Mouse (Mus musculus) intestine, embryonic 16.5 days (tissue): Measurements from ENCODE around the gene Mbtd1. TPM values are rescaled to one million over a fixed set of nuclear protein-coding genes. Genes with fewer than 3 reads are reported as not detected.

Source experiments
- ATAC-seq: fragments of 200-750 bp; cut with Nextera tagmentation; 2 replicates; pipeline ENCODE4 v1.8.0; 2017; ENCODE audit warnings: moderate TSS enrichment, moderate library complexity
- H3K27ac ChIP-seq: fragments of 300-500 bp; sonication (generic); 2 replicates; pipeline ENCODE4 v1.5.1; 2014; ENCODE audit warnings: mild to moderate bottlenecking, low read length
- H3K27me3 ChIP-seq: fragments of 300-500 bp; sonication (generic); replicated peaks from 2 replicates; pipeline ENCODE4 v1.6.1; 2014; ENCODE audit warnings: low read length, control low read depth, mixed read lengths; ENCODE audit not compliant: control insufficient read depth, insufficient read depth
- H3K36me3 ChIP-seq: fragments of 300-500 bp; sonication (generic); 2 replicates; pipeline ENCODE4 v1.6.1; 2014; ENCODE audit warnings: low read length, control low read depth; ENCODE audit not compliant: control insufficient read depth, insufficient read depth
- H3K4me1 ChIP-seq: fragments of 300-500 bp; sonication (generic); 2 replicates; pipeline ENCODE4 v1.6.1; 2014; ENCODE audit warnings: low read length, control low read depth, mixed read lengths; ENCODE audit not compliant: control insufficient read depth, insufficient read depth
- H3K4me2 ChIP-seq: fragments of 300-500 bp; sonication (generic); 2 replicates; pipeline ENCODE4 v1.6.1; 2014; ENCODE audit warnings: low read depth, low read length, control low read depth
- H3K4me3 ChIP-seq: fragments of 300-500 bp; sonication (generic); 2 replicates; pipeline ENCODE4 v1.5.1; 2014; ENCODE audit warnings: mild to moderate bottlenecking, low read length
- H3K9ac ChIP-seq: fragments of 300-500 bp; sonication (generic); 2 replicates; pipeline ENCODE4 v1.6.1; 2014; ENCODE audit warnings: low read depth, low read length
- H3K9me3 ChIP-seq: fragments of 300-500 bp; sonication (generic); 2 replicates; pipeline ENCODE4 v1.6.1; 2016; ENCODE audit warnings: low read length, control low read depth; ENCODE audit not compliant: control insufficient read depth
- WGBS: fragments of 180-500 bp; shearing (Covaris S2); extraction: QIAGEN DNeasy Blood & Tissue Kit; methylation state at CpG from one replicate; pipeline ENCODE4 v1.1.7; 2014; 5-methylcytosine and 5-hydroxymethylcytosine counted together
- polyA plus RNA-seq: library from polyadenylated mRNA; unstranded; fragments of >200 nt; fragmentation: Nextera tagmentation; extraction: Ambion mirVana; gene quantifications from 2 replicates; pipeline ENCODE4 v1.2.1, GENCODE M21; 2015

Gene Mbtd1
- polyA plus RNA-seq, 1 experiment from 2014 or later, result 17.3 TPM

DNA sequence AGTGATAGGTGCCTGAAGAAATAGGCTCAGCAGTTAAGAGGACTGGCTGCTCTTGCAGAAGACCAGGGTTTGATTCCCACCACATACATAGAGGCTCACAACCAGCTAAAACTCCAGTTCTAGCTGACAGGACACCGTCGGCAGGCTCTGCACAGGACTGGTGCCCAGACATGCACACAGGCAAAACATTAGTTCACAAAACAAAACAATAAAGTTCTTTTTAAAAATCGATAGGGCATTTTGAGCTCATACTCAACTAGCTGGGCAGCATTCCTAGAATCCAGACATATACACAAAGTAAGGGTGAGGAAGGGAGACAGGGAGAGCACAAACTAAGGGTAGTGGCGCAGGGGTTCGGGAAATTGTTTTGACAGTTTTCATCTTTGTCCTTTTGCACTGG lies 108.9 kb downstream of the Mbtd1 start:
- Histone ChIP-seq H3K36me3 (no peaks in the 10 kb centered on the region), H3K27ac (peak overlapping the region; percentile 100), H3K4me2 (peak overlapping the region; percentile 82), H3K27me3 (no peaks in the 10 kb centered on the region), H3K4me3 (peak overlapping the region; percentile 99), H3K9ac (peak overlapping the region; percentile 95), H3K9me3 (no peaks in the 10 kb centered on the region), H3K4me1 (peaks cover 20% of the 10 kb centered on the region)
- WGBS, result 52% methylated on average over 5 of the region's 5 CpGs
- ATAC-seq, result no peak

DNA sequence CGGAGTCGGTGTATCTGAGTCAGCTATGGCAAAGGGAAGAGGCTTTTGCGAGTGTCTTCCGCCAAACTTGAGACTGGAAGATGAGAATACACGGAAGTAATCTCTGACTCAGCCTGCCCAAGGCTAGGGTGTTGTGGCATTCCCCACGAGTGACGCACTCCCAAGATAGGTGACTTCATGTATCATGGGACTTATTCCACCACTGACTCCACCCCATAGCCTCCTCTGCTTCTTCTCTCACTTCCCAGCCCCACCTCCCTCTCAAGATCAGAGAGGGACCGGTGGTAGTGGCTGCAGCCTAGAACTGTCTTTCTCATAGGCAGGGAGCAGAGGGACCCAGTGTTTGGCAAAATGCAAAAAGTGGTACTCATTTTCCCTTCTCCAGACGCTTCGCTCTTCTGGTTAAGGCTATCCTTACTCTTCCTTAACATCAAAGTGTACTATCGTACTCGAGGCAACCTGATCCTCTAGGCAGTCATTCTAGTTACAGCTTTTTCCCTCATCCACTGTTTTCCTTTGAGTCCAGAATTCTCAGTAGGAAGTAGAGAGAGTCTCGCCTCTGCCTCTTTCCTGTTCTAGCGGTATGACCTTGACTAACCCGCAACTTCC lies 109.6 kb downstream of the Mbtd1 start:
- H3K36me3 ChIP-seq, result no peaks in the 10 kb centered on the region
- H3K27me3 ChIP-seq, result no peaks in the 10 kb centered on the region
- peak overlapping the region; percentile 100 for H3K27ac ChIP-seq
- peak overlapping the region; percentile 99 for H3K4me3 ChIP-seq
- peak overlapping the region; percentile 95 for H3K9ac ChIP-seq
- H3K9me3 ChIP-seq, result no peaks in the 10 kb centered on the region
- H3K4me2 ChIP-seq, result peak overlapping the region; percentile 82
- 3% methylated on average over 15 of the region's 15 CpGs for WGBS
- H3K4me1 ChIP-seq, result peaks cover 20% of the 10 kb centered on the region
- peak; percentile 78 for ATAC-seq

DNA sequence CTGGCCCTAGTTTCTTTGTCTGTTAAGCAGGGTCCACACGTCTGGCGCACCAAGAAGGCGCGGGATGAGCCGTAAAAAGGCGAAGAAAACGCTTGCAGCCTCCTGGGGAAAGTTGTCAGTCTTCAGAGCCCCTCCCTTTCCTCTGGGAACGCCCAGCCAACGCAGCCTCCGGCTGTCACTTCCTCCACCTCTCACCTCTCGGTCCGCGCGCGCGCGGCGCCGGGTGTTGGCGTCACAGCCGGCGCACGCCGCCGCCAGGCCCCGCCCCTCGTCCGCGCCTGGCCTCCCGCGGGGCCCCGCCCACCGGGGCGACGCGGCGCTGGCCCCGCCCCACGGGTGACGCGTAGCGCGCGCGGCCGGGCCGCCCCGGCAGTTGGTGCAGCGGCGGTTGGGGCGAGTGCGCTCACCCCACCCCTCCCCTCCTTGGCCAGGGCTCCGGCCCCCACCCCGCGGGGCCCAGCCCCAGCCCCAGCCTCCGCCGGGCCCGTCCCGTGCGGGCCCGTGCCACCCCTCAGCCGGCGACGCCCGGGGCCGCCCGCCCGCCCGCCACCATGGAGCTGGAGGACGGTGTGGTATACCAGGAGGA lies 110.2 kb downstream of the Mbtd1 start, which contains the start of gene Spag9:
Gene Spag9, plus strand, starts transcription at position 372 of the 586 bp plus-strand sequence.
- no peaks in the 10 kb centered on the region for H3K27me3 ChIP-seq
- H3K27ac ChIP-seq, result peak within 1 kb of the TSS; percentile 100
- peak within 1 kb of the TSS; percentile 82 for H3K4me2 ChIP-seq
- under 1% methylated on average over 66 of the region's 70 CpGs for WGBS
- H3K4me3 ChIP-seq, result peak within 1 kb of the TSS; percentile 99
- H3K9me3 ChIP-seq, result no peaks in the 10 kb centered on the region
- peaks cover 20% of the 10 kb centered on the region for H3K4me1 ChIP-seq
- no peaks in the 10 kb centered on the region for H3K36me3 ChIP-seq
- ATAC-seq, result peak; percentile 93
- peak within 1 kb of the TSS; percentile 95 for H3K9ac ChIP-seq

Other genes with a start within 250 kb of the Mbtd1 start
- gene Utp18, start 86 bp upstream of the Mbtd1 start, polyA plus RNA-seq, result 18.6 and 19.0 TPM in 2 replicates
- 300 and 311 TPM in 2 replicates for gene Nme2, start 70.4 kb downstream of the Mbtd1 start, polyA plus RNA-seq
- gene Gm20390, start 82.4 kb downstream of the Mbtd1 start, polyA plus RNA-seq, result 415 and 469 TPM in 2 replicates
- gene Nme1, start 82.7 kb downstream of the Mbtd1 start, polyA plus RNA-seq, result 156 and 157 TPM in 2 replicates
- gene Spag9, start 110.2 kb downstream of the Mbtd1 start, polyA plus RNA-seq, result 17.8 and 23.4 TPM in 2 replicates